Mouse (Mus musculus) gonadal fat pad, adult 2 months (tissue): ENCODE measurements around the gene Ppp2r3c. TPM values are rescaled to one million over a fixed set of nuclear protein-coding genes. Genes with fewer than 3 reads are reported as not detected.
"Not testable (repeated sequence)": the region's sequence is repeated elsewhere in the genome, so short reads cannot be mapped to it uniquely, and the experiment has no call there.

ENCODE experiments used
- DNase-seq: peaks from one replicate; pipeline ENCODE4 v3.0.0-alpha.2; 2012; ENCODE audit warnings: low read depth
- polyA plus RNA-seq: library from polyadenylated mRNA; depleted of rRNA; stranded (reverse); fragments of >200 nt; gene quantifications from 2 replicates; pipeline ENCODE4 v1.2.3, GENCODE M21; 2012; rRNA removed

The Ppp2r3c gene
- polyA plus RNA-seq = 2.3 and 2.4 TPM in 2 replicates

GRCm38 (mm10) chr12:55302485-55303441, at the start of gene Ppp2r3c:
TSS of gene Ppp2r3c (minus strand) at chr12:55302998.
- DNase-seq = peak; percentile 75

GRCm38 (mm10) chr12:55344583-55344982, 41.8 kb upstream of the Ppp2r3c start:
- DNase-seq = no peak

- no peak for DNase-seq
Observed at GRCm38 (mm10) chr12:55343998-55344397, 41.2 kb upstream of the Ppp2r3c start.

- DNase-seq = not testable (repeated sequence)
Observed at GRCm38 (mm10) chr12:55343045-55343444, 40.2 kb upstream of the Ppp2r3c start.

- DNase-seq = not testable (repeated sequence)
Observed at GRCm38 (mm10) chr12:55338490-55338889, 35.7 kb upstream of the Ppp2r3c start.

- DNase-seq = no peak
Observed at GRCm38 (mm10) chr12:55333662-55334061, 30.9 kb upstream of the Ppp2r3c start.

- no peak for DNase-seq
Observed at GRCm38 (mm10) chr12:55329351-55329750, 26.6 kb upstream of the Ppp2r3c start.

- DNase-seq = no peak
Observed at GRCm38 (mm10) chr12:55328784-55329183, 26.0 kb upstream of the Ppp2r3c start.

- no peak for DNase-seq
Observed at GRCm38 (mm10) chr12:55325702-55326101, 22.9 kb upstream of the Ppp2r3c start.

- DNase-seq = no peak
Observed at GRCm38 (mm10) chr12:55321642-55322291, 19.0 kb upstream of the Ppp2r3c start.

GRCm38 (mm10) chr12:55315192-55315591, 12.4 kb upstream of the Ppp2r3c start:
- peak; percentile 38 for DNase-seq

GRCm38 (mm10) chr12:55313901-55314300, 11.1 kb upstream of the Ppp2r3c start:
- no peak for DNase-seq

- DNase-seq = no peak
Observed at GRCm38 (mm10) chr12:55311841-55312240, 9.0 kb upstream of the Ppp2r3c start.

- no peak for DNase-seq
Observed at GRCm38 (mm10) chr12:55309501-55309900, 6.7 kb upstream of the Ppp2r3c start.

GRCm38 (mm10) chr12:55308731-55309130, 5.9 kb upstream of the Ppp2r3c start:
- no peak for DNase-seq

GRCm38 (mm10) chr12:55307566-55307965, 4.8 kb upstream of the Ppp2r3c start:
- DNase-seq = no peak

- DNase-seq = no peak
Observed at GRCm38 (mm10) chr12:55306371-55306770, 3.6 kb upstream of the Ppp2r3c start.

- DNase-seq = no peak
Observed at GRCm38 (mm10) chr12:55301472-55302300, 1.1 kb downstream of the Ppp2r3c start.

- DNase-seq = no peak
Observed at GRCm38 (mm10) chr12:55300820-55301351, 1.9 kb downstream of the Ppp2r3c start.

- no peak for DNase-seq
Observed at GRCm38 (mm10) chr12:55299336-55299735, 3.5 kb downstream of the Ppp2r3c start, which contains the start of gene 1110008L16Rik. TSS of gene 1110008L16Rik (plus strand) at chr12:55299577.

- no peak for DNase-seq
Observed at GRCm38 (mm10) chr12:55298112-55298511, 4.7 kb downstream of the Ppp2r3c start.
